Mouse (Mus musculus): ENCODE measurements around the gene Dock2. TPM values are rescaled to one million over a fixed set of nuclear protein-coding genes. Genes with fewer than 3 reads are reported as not detected.

The Dock2 gene
- polyA plus RNA-seq, 1 experiment from 2014 or later: 3.0 TPM

- Histone ChIP-seq H3K9ac (replicated peaks; ENCODE audit: low read depth, low read length) (no peak overlapping the region), H3K27me3 (ENCODE audit: control insufficient read depth, insufficient read depth, low read length) (no peaks in the 10 kb centered on the region), H3K4me2 (replicated peaks; ENCODE audit: low read depth, low read length) (no peak overlapping the region), H3K36me3 (ENCODE audit: control insufficient read depth, insufficient read depth, low read length) (no peaks in the 10 kb centered on the region), H3K9me3 (ENCODE audit: control insufficient read depth, low read depth, low read length) (no peaks in the 10 kb centered on the region), H3K4me3 (ENCODE audit: low read depth, low read length) (no peak overlapping the region), H3K27ac (ENCODE audit: low read length) (no peak overlapping the region), H3K4me1 (ENCODE audit: control insufficient read depth, insufficient read depth, low read length) (no peaks in the 10 kb centered on the region)
- no peak for ATAC-seq (ENCODE audit: insufficient number of reproducible peaks, insufficient read depth, low FRiP score, low read depth)
- WGBS: 94% methylated on average over 4 of the region's 4 CpGs
Observed at GRCm38 (mm10) chr11:34449944-34450343, 333.7 kb downstream of the Dock2 start.

- no peaks in the 10 kb centered on the region for H3K27me3 ChIP-seq (ENCODE audit: control insufficient read depth, insufficient read depth, low read length)
- no peak overlapping the region for H3K4me2 ChIP-seq (replicated peaks; ENCODE audit: low read depth, low read length)
- no peak overlapping the region for H3K9ac ChIP-seq (replicated peaks; ENCODE audit: low read depth, low read length)
- H3K27ac ChIP-seq (ENCODE audit: low read length): no peak overlapping the region
- 43% methylated on average over 4 of the region's 4 CpGs for WGBS
- H3K9me3 ChIP-seq (ENCODE audit: control insufficient read depth, low read depth, low read length): no peaks in the 10 kb centered on the region
- ATAC-seq (ENCODE audit: insufficient number of reproducible peaks, insufficient read depth, low FRiP score, low read depth): no peak
- no peaks in the 10 kb centered on the region for H3K36me3 ChIP-seq (ENCODE audit: control insufficient read depth, insufficient read depth, low read length)
- H3K4me3 ChIP-seq (ENCODE audit: low read depth, low read length): no peak overlapping the region
- no peaks in the 10 kb centered on the region for H3K4me1 ChIP-seq (ENCODE audit: control insufficient read depth, insufficient read depth, low read length)
Observed at GRCm38 (mm10) chr11:34447891-34448290, 335.8 kb downstream of the Dock2 start.

GRCm38 (mm10) chr11:34438429-34438828 is 345.3 kb downstream of the Dock2 start:
- Histone ChIP-seq H3K9ac (replicated peaks; ENCODE audit: low read depth, low read length) (no peak overlapping the region), H3K36me3 (ENCODE audit: control insufficient read depth, insufficient read depth, low read length) (no peaks in the 10 kb centered on the region), H3K4me2 (replicated peaks; ENCODE audit: low read depth, low read length) (no peak overlapping the region), H3K4me3 (ENCODE audit: low read depth, low read length) (no peak overlapping the region), H3K9me3 (ENCODE audit: control insufficient read depth, low read depth, low read length) (no peaks in the 10 kb centered on the region), H3K4me1 (ENCODE audit: control insufficient read depth, insufficient read depth, low read length) (no peaks in the 10 kb centered on the region), H3K27me3 (ENCODE audit: control insufficient read depth, insufficient read depth, low read length) (no peaks in the 10 kb centered on the region), H3K27ac (ENCODE audit: low read length) (no peak overlapping the region)
- ATAC-seq (ENCODE audit: insufficient number of reproducible peaks, insufficient read depth, low FRiP score, low read depth): no peak
- WGBS: 59% methylated on average over 2 of the region's 2 CpGs

- 67% methylated on average over 1 of the region's 1 CpGs for WGBS
- H3K4me2 ChIP-seq (replicated peaks; ENCODE audit: low read depth, low read length): no peak overlapping the region
- no peaks in the 10 kb centered on the region for H3K36me3 ChIP-seq (ENCODE audit: control insufficient read depth, insufficient read depth, low read length)
- H3K4me3 ChIP-seq (ENCODE audit: low read depth, low read length): no peak overlapping the region
- no peaks in the 10 kb centered on the region for H3K4me1 ChIP-seq (ENCODE audit: control insufficient read depth, insufficient read depth, low read length)
- H3K9ac ChIP-seq (replicated peaks; ENCODE audit: low read depth, low read length): no peak overlapping the region
- H3K27me3 ChIP-seq (ENCODE audit: control insufficient read depth, insufficient read depth, low read length): no peaks in the 10 kb centered on the region
- H3K9me3 ChIP-seq (ENCODE audit: control insufficient read depth, low read depth, low read length): no peaks in the 10 kb centered on the region
- ATAC-seq (ENCODE audit: insufficient number of reproducible peaks, insufficient read depth, low FRiP score, low read depth): no peak
- H3K27ac ChIP-seq (ENCODE audit: low read length): no peak overlapping the region
Observed at GRCm38 (mm10) chr11:34437446-34437845, 346.2 kb downstream of the Dock2 start.

- H3K4me1 ChIP-seq (ENCODE audit: control insufficient read depth, insufficient read depth, low read length): no peaks in the 10 kb centered on the region
- WGBS: 61% methylated on average over 2 of the region's 2 CpGs
Observed at GRCm38 (mm10) chr11:34431978-34432377, 351.7 kb downstream of the Dock2 start.

GRCm38 (mm10) chr11:34431371-34431770 is 352.3 kb downstream of the Dock2 start:
- Histone ChIP-seq H3K4me2 (replicated peaks; ENCODE audit: low read depth, low read length) (no peak overlapping the region), H3K9me3 (ENCODE audit: control insufficient read depth, low read depth, low read length) (no peaks in the 10 kb centered on the region), H3K9ac (replicated peaks; ENCODE audit: low read depth, low read length) (no peak overlapping the region), H3K36me3 (ENCODE audit: control insufficient read depth, insufficient read depth, low read length) (no peaks in the 10 kb centered on the region), H3K27ac (ENCODE audit: low read length) (no peak overlapping the region), H3K4me1 (ENCODE audit: control insufficient read depth, insufficient read depth, low read length) (no peaks in the 10 kb centered on the region), H3K27me3 (ENCODE audit: control insufficient read depth, insufficient read depth, low read length) (no peaks in the 10 kb centered on the region), H3K4me3 (ENCODE audit: low read depth, low read length) (no peak overlapping the region)
- 49% methylated on average over 5 of the region's 5 CpGs for WGBS
- ATAC-seq (ENCODE audit: insufficient number of reproducible peaks, insufficient read depth, low FRiP score, low read depth): no peak

More at GRCm38 (mm10) chr11:34431978-34432377, 351.7 kb downstream of the Dock2 start:
- Histone ChIP-seq H3K27me3 (ENCODE audit: control insufficient read depth, insufficient read depth, low read length) (no peaks in the 10 kb centered on the region), H3K27ac (ENCODE audit: low read length) (no peak overlapping the region), H3K9ac (replicated peaks; ENCODE audit: low read depth, low read length) (no peak overlapping the region), H3K9me3 (ENCODE audit: control insufficient read depth, low read depth, low read length) (no peaks in the 10 kb centered on the region), H3K36me3 (ENCODE audit: control insufficient read depth, insufficient read depth, low read length) (no peaks in the 10 kb centered on the region), H3K4me2 (replicated peaks; ENCODE audit: low read depth, low read length) (no peak overlapping the region), H3K4me3 (ENCODE audit: low read depth, low read length) (no peak overlapping the region)
- ATAC-seq (ENCODE audit: insufficient number of reproducible peaks, insufficient read depth, low FRiP score, low read depth): no peak

- no peaks in the 10 kb centered on the region for H3K9me3 ChIP-seq (ENCODE audit: control insufficient read depth, low read depth, low read length)
- no peak overlapping the region for H3K4me3 ChIP-seq (ENCODE audit: low read depth, low read length)
- H3K27me3 ChIP-seq (ENCODE audit: control insufficient read depth, insufficient read depth, low read length): no peaks in the 10 kb centered on the region
- no peaks in the 10 kb centered on the region for H3K36me3 ChIP-seq (ENCODE audit: control insufficient read depth, insufficient read depth, low read length)
- H3K9ac ChIP-seq (replicated peaks; ENCODE audit: low read depth, low read length): no peak overlapping the region
- 59% methylated on average over 4 of the region's 4 CpGs for WGBS
- no peaks in the 10 kb centered on the region for H3K4me1 ChIP-seq (ENCODE audit: control insufficient read depth, insufficient read depth, low read length)
- ATAC-seq (ENCODE audit: insufficient number of reproducible peaks, insufficient read depth, low FRiP score, low read depth): no peak
- no peak overlapping the region for H3K27ac ChIP-seq (ENCODE audit: low read length)
- H3K4me2 ChIP-seq (replicated peaks; ENCODE audit: low read depth, low read length): no peak overlapping the region
Observed at GRCm38 (mm10) chr11:34430940-34431339, 352.8 kb downstream of the Dock2 start.

- H3K4me3 ChIP-seq (ENCODE audit: low read depth, low read length): no peak overlapping the region
- WGBS: 83% methylated on average over 5 of the region's 5 CpGs
- no peaks in the 10 kb centered on the region for H3K27me3 ChIP-seq (ENCODE audit: control insufficient read depth, insufficient read depth, low read length)
- no peaks in the 10 kb centered on the region for H3K4me1 ChIP-seq (ENCODE audit: control insufficient read depth, insufficient read depth, low read length)
- H3K27ac ChIP-seq (ENCODE audit: low read length): no peak overlapping the region
- ATAC-seq (ENCODE audit: insufficient number of reproducible peaks, insufficient read depth, low FRiP score, low read depth): no peak
- no peak overlapping the region for H3K4me2 ChIP-seq (replicated peaks; ENCODE audit: low read depth, low read length)
- H3K9ac ChIP-seq (replicated peaks; ENCODE audit: low read depth, low read length): no peak overlapping the region
- H3K9me3 ChIP-seq (ENCODE audit: control insufficient read depth, low read depth, low read length): no peaks in the 10 kb centered on the region
- H3K36me3 ChIP-seq (ENCODE audit: control insufficient read depth, insufficient read depth, low read length): no peaks in the 10 kb centered on the region
Observed at GRCm38 (mm10) chr11:34427212-34427611, 356.5 kb downstream of the Dock2 start.

- WGBS: 89% methylated on average over 1 of the region's 1 CpGs
- H3K9me3 ChIP-seq (ENCODE audit: control insufficient read depth, low read depth, low read length): no peaks in the 10 kb centered on the region
- H3K27ac ChIP-seq (ENCODE audit: low read length): no peak overlapping the region
- no peaks in the 10 kb centered on the region for H3K27me3 ChIP-seq (ENCODE audit: control insufficient read depth, insufficient read depth, low read length)
- no peak for ATAC-seq (ENCODE audit: insufficient number of reproducible peaks, insufficient read depth, low FRiP score, low read depth)
- no peak overlapping the region for H3K4me3 ChIP-seq (ENCODE audit: low read depth, low read length)
- H3K4me1 ChIP-seq (ENCODE audit: control insufficient read depth, insufficient read depth, low read length): no peaks in the 10 kb centered on the region
- no peak overlapping the region for H3K4me2 ChIP-seq (replicated peaks; ENCODE audit: low read depth, low read length)
- H3K36me3 ChIP-seq (ENCODE audit: control insufficient read depth, insufficient read depth, low read length): no peaks in the 10 kb centered on the region
- H3K9ac ChIP-seq (replicated peaks; ENCODE audit: low read depth, low read length): no peak overlapping the region
Observed at GRCm38 (mm10) chr11:34424546-34424945, 359.1 kb downstream of the Dock2 start.

Data from stomach, embryonic 14.5 days (tissue).